Mouse (Mus musculus) embryonic facial prominence, embryonic 12.5 days (tissue): ENCODE results near the gene Efcab12. TPM values are rescaled to one million over a fixed set of nuclear protein-coding genes. Genes with fewer than 3 reads are reported as not detected.

Experiments used
- microRNA-seq: library from miRNA; unstranded; fragments of <30 nt; microRNA quantifications from one replicate; pipeline ENCODE4, GENCODE M21; 2017
- polyA plus RNA-seq: library from polyadenylated mRNA; unstranded; fragments of >200 nt; fragmentation: Nextera tagmentation; extraction: Ambion mirVana; gene quantifications from 2 replicates; pipeline ENCODE4 v1.2.1, GENCODE M21; 2016

The Efcab12 gene
- polyA plus RNA-seq, 1 experiment from 2014 or later: 1.00 TPM

Small RNAs within 50 kb of the gene (microRNA-seq; reads per million reads assigned to microRNA genes)
- 0.73 reads per million for gene Mir7660

Other genes starting within 250 kb of the Efcab12 start
- gene Mkrn2os, start 245.8 kb downstream of the Efcab12 start, polyA plus RNA-seq: 0.27 and 0.40 TPM in 2 replicates
- gene Mkrn2, start 236.5 kb downstream of the Efcab12 start, polyA plus RNA-seq: 27.3 and 28.1 TPM in 2 replicates
- 133 TPM in 2 replicates for gene Raf1, start 161.8 kb downstream of the Efcab12 start, polyA plus RNA-seq
- 2.7 and 2.8 TPM in 2 replicates for gene Tmem40, start 76.0 kb downstream of the Efcab12 start, polyA plus RNA-seq
- 61.3 and 62.5 TPM in 2 replicates for gene Cand2, start 63.9 kb downstream of the Efcab12 start, polyA plus RNA-seq
- gene Rpl32, start 29.7 kb downstream of the Efcab12 start, polyA plus RNA-seq: 1,977 and 2,016 TPM in 2 replicates
- 28.4 and 28.8 TPM in 2 replicates for gene Mbd4, start 15.0 kb upstream of the Efcab12 start, polyA plus RNA-seq
- gene Ift122, start 15.1 kb upstream of the Efcab12 start, polyA plus RNA-seq: 30.7 and 33.4 TPM in 2 replicates
- gene Rho, start 93.3 kb upstream of the Efcab12 start, polyA plus RNA-seq: 0.17 and 0.32 TPM in 2 replicates
- not detected in 2 replicates for gene H1foo, start 106.5 kb upstream of the Efcab12 start, polyA plus RNA-seq
- 33.1 and 40.5 TPM in 2 replicates for gene Plxnd1, start 156.6 kb upstream of the Efcab12 start, polyA plus RNA-seq